Mouse (Mus musculus) hindbrain, embryonic 14.5 days (tissue): Measurements from ENCODE around the gene Pcbp2. TPM values are rescaled to one million over a fixed set of nuclear protein-coding genes. Genes with fewer than 3 reads are reported as not detected.
A peak's percentile ranks its signal among the peaks of the same experiment; 100 is the strongest.

Experiments
- ATAC-seq: fragments of 200-750 bp; cut with Nextera tagmentation; 2 replicates; pipeline ENCODE4 v1.8.0; 2017; ENCODE audit warnings: moderate number of reproducible peaks, mild to moderate bottlenecking, moderate TSS enrichment, moderate library complexity; ENCODE audit not compliant: low FRiP score
- DNase-seq: peaks from one replicate; pipeline ENCODE4 v3.0.0-alpha.2; 2015; ENCODE audit warnings: low spot score
- H3K27ac ChIP-seq: fragments of 300-500 bp; sonication (generic); 2 replicates; pipeline ENCODE4 v1.5.1; 2014; ENCODE audit warnings: mild to moderate bottlenecking, moderate library complexity
- H3K27me3 ChIP-seq: fragments of 300-500 bp; sonication (generic); 2 replicates; pipeline ENCODE4 v1.6.1; 2014; ENCODE audit warnings: mild to moderate bottlenecking, low read length, mixed read lengths; ENCODE audit not compliant: control insufficient read depth, insufficient read depth
- H3K36me3 ChIP-seq: fragments of 300-500 bp; sonication (generic); replicated peaks from 2 replicates; pipeline ENCODE4 v1.6.1; 2014; ENCODE audit not compliant: control insufficient read depth, insufficient read depth
- H3K4me1 ChIP-seq: fragments of 300-500 bp; sonication (generic); replicated peaks from 2 replicates; pipeline ENCODE4 v1.6.1; 2014; ENCODE audit warnings: antibody characterized with exemption, low read length, mixed read lengths; ENCODE audit not compliant: control insufficient read depth, insufficient read depth
- H3K4me2 ChIP-seq: fragments of 300-500 bp; sonication (generic); replicated peaks from 2 replicates; pipeline ENCODE4 v1.6.1; 2014; ENCODE audit warnings: mild to moderate bottlenecking, moderate library complexity
- H3K4me3 ChIP-seq: fragments of 300-500 bp; sonication (generic); replicated peaks from 2 replicates; pipeline ENCODE4 v1.5.1; 2014; ENCODE audit warnings: mild to moderate bottlenecking, low read length
- H3K9ac ChIP-seq: fragments of 300-500 bp; sonication (generic); 2 replicates; pipeline ENCODE4 v1.6.1; 2014
- H3K9me3 ChIP-seq: fragments of 300-500 bp; sonication (generic); 2 replicates; pipeline ENCODE4 v1.6.1; 2016; ENCODE audit warnings: low read length; ENCODE audit not compliant: control insufficient read depth
- WGBS: fragments of 180-500 bp; shearing (Covaris S2); extraction: QIAGEN DNeasy Blood & Tissue Kit; methylation state at CpG from one replicate; pipeline ENCODE4 v1.1.7; 2014; 5-methylcytosine and 5-hydroxymethylcytosine counted together
- polyA plus RNA-seq: library from polyadenylated mRNA; unstranded; fragments of >200 nt; fragmentation: Nextera tagmentation; extraction: Ambion mirVana; gene quantifications from 2 replicates; pipeline ENCODE4 v1.2.1, GENCODE M21; 2014

Pcbp2 gene
- polyA plus RNA-seq, 1 experiment from 2014 or later, result 158 TPM

DNA sequence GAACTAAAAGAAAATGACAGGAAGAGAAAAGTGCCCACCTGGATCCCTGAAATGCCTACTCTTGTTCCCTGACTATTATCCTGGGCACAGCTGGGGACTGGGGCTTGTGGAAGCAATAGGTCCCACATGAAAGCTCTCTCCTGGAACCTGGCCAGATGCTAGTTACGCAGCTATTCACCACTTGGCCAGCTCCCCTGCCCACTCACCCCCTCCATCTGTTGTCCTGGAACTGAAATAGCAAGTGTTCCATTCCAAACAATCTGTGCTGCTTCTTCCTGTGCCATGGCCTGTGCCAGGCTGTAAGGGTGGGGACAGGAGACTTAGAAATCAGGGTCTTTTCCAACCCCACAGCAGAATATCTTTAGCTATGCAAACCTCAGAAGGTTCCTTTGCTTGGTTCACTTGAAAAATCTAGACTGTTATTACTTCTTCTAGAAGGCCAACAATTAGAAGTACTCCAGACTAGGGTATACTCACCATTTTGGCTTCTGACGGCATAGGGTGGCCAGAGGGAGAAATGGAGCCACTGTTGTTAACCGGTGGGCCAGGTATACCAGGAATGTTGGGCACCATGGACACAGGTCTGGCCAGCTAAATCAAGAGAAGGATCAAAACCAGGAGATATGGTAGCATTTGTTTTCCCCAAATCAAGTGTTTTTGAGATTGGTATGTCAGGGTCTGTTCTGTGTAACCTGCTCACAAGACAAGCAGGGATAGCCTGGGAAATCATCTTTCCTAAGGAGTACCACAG lies 76.5 kb downstream of the Pcbp2 start:
- Histone ChIP-seq H3K9me3 (no peaks in the 10 kb centered on the region), H3K27me3 (no peaks in the 10 kb centered on the region), H3K27ac (peak overlapping the region; percentile 72), H3K4me2 (no peak overlapping the region), H3K4me1 (no peaks in the 10 kb centered on the region), H3K36me3 (peaks cover 54% of the 10 kb centered on the region), H3K9ac (no peak overlapping the region), H3K4me3 (no peak overlapping the region)
- ATAC-seq, result peak; percentile 34; the same call in 1 of the 2 replicates
- WGBS, result 70% methylated on average over 3 of the region's 3 CpGs
- DNase-seq, result peak; percentile 69

DNA sequence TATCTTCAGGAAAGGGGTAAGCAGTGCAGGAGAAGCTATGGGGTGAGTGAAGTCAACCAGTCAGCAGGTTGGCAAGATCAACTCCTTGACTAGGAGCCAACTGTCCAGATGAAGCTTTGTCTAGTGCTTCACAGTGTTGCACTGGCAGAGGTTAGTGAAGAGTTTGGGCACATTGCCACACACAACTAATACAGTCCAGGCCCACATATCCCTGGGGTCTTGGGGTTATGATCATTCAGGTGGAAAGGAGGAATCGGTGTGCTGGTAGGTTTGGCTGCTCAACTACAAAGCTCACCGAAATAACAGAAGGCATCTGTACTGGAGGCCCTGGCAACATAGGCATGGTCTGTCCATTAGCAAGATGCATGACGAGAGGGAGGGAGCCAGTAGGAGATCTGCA lies 77.1 kb downstream of the Pcbp2 start:
- no peaks in the 10 kb centered on the region for H3K27me3 ChIP-seq
- no peaks in the 10 kb centered on the region for H3K9me3 ChIP-seq
- 0 out of 2 replicates have a peak, but pooled peaks have one; percentile 55 for ATAC-seq
- 76% methylated on average over 3 of the region's 3 CpGs for WGBS
- H3K4me2 ChIP-seq, result no peak overlapping the region
- H3K27ac ChIP-seq, result peak overlapping the region; percentile 72; the same call in 1 of the 2 replicates
- peak; percentile 48 for DNase-seq
- no peaks in the 10 kb centered on the region for H3K4me1 ChIP-seq
- H3K36me3 ChIP-seq, result peaks cover 57% of the 10 kb centered on the region
- no peak overlapping the region for H3K4me3 ChIP-seq
- H3K9ac ChIP-seq, result no peak overlapping the region

Other genes with a start within 250 kb of the Pcbp2 start
- 0.22 and 1.1 TPM in 2 replicates for gene Itgb7, start 238.6 kb upstream of the Pcbp2 start, polyA plus RNA-seq
- gene Rarg, start 213.0 kb upstream of the Pcbp2 start, polyA plus RNA-seq, result 6.2 and 6.7 TPM in 2 replicates
- gene Gm9918, start 200.0 kb upstream of the Pcbp2 start, polyA plus RNA-seq, result not detected in 2 replicates
- 60.6 and 61.8 TPM in 2 replicates for gene Mfsd5, start 191.1 kb upstream of the Pcbp2 start, polyA plus RNA-seq
- gene Espl1, start 174.3 kb upstream of the Pcbp2 start, polyA plus RNA-seq, result 6.8 and 7.0 TPM in 2 replicates
- 518 and 626 TPM in 2 replicates for gene Pfdn5, start 144.4 kb upstream of the Pcbp2 start, polyA plus RNA-seq
- 77.4 and 78.4 TPM in 2 replicates for gene Myg1, start 138.8 kb upstream of the Pcbp2 start, polyA plus RNA-seq
- 30.7 and 33.8 TPM in 2 replicates for gene Aaas, start 119.8 kb upstream of the Pcbp2 start, polyA plus RNA-seq
- 0.64 and 0.82 TPM in 2 replicates for gene Sp7, start 103.4 kb upstream of the Pcbp2 start, polyA plus RNA-seq
- gene Sp1, start 64.4 kb upstream of the Pcbp2 start, polyA plus RNA-seq, result 5.3 and 6.2 TPM in 2 replicates
- gene Amhr2, start 25.2 kb upstream of the Pcbp2 start, polyA plus RNA-seq, result 0.13 and 0.39 TPM in 2 replicates
- 98.3 and 105 TPM in 2 replicates for gene Prr13, start 11.5 kb upstream of the Pcbp2 start, polyA plus RNA-seq
- 9.6 and 17.2 TPM in 2 replicates for gene Gm10337, start 33.2 kb downstream of the Pcbp2 start, polyA plus RNA-seq
- gene Map3k12, start 46.5 kb downstream of the Pcbp2 start, polyA plus RNA-seq, result 43.9 and 47.5 TPM in 2 replicates
- 77.8 and 86.7 TPM in 2 replicates for gene Tarbp2, start 47.7 kb downstream of the Pcbp2 start, polyA plus RNA-seq
- 5.0 and 8.6 TPM in 2 replicates for gene Npff, start 54.4 kb downstream of the Pcbp2 start, polyA plus RNA-seq
- gene Gm28047, start 154.5 kb downstream of the Pcbp2 start, polyA plus RNA-seq, result not detected in 2 replicates
- gene Atf7, start 154.9 kb downstream of the Pcbp2 start, polyA plus RNA-seq, result 13.7 and 16.7 TPM in 2 replicates
- 47.5 and 63.4 TPM in 2 replicates for gene Atp5g2, start 201.8 kb downstream of the Pcbp2 start, polyA plus RNA-seq